Mouse (Mus musculus) heart, embryonic 14.5 days (tissue): ENCODE results near the gene Dock9. TPM values are rescaled to one million over a fixed set of nuclear protein-coding genes. Genes with fewer than 3 reads are reported as not detected.
A peak's percentile ranks its signal among the peaks of the same experiment; 100 is the strongest.

ENCODE experiments used
- ATAC-seq: fragments of 200-750 bp; cut with Nextera tagmentation; 2 replicates; pipeline ENCODE4 v1.8.0; 2017; ENCODE audit warnings: low read depth, moderate TSS enrichment; ENCODE audit not compliant: insufficient number of reproducible peaks, insufficient read depth, low FRiP score
- H3K27ac ChIP-seq, 2 experiments: fragments of 200-500 bp in 1 of 2; fragments of 300-500 bp in 1 of 2; sonication (generic) in 1 of 2; replicated peaks in 1 of 2; 2 replicates each; pipeline ENCODE4 v1.5.1; 2012 to 2014; ENCODE audit warnings: low read depth in 2 of 2, low read length in 2 of 2, control low read depth in 1 of 2, mild to moderate bottlenecking in 1 of 2, mixed read lengths in 1 of 2; ENCODE audit not compliant: control insufficient read depth in 1 of 2, insufficient read depth in 1 of 2
- H3K27me3 ChIP-seq: fragments of 300-500 bp; sonication (generic); 2 replicates; pipeline ENCODE4 v1.6.1; 2014; ENCODE audit warnings: mild to moderate bottlenecking, low read length, control low read depth; ENCODE audit not compliant: control insufficient read depth, insufficient read depth
- H3K36me3 ChIP-seq: fragments of 300-500 bp; sonication (generic); 2 replicates; pipeline ENCODE4 v1.6.1; 2014; ENCODE audit warnings: mild to moderate bottlenecking, control low read depth, low read length, mixed read lengths; ENCODE audit not compliant: control insufficient read depth, insufficient read depth
- H3K4me1 ChIP-seq, 2 experiments: fragments of 200-500 bp in 1 of 2; fragments of 300-500 bp in 1 of 2; sonication (generic) in 1 of 2; 2 replicates each; pipeline ENCODE4 v1.6.1; 2012 to 2014; ENCODE audit warnings: low read length in 2 of 2, control low read depth in 1 of 2, mixed read lengths in 1 of 2; ENCODE audit not compliant: control insufficient read depth in 2 of 2, insufficient read depth in 2 of 2
- H3K4me2 ChIP-seq: fragments of 300-500 bp; sonication (generic); 2 replicates; pipeline ENCODE4 v1.6.1; 2014; ENCODE audit warnings: mild to moderate bottlenecking, low read length
- H3K4me3 ChIP-seq, 2 experiments: fragments of 200-500 bp in 1 of 2; fragments of 300-500 bp in 1 of 2; sonication (generic) in 1 of 2; 2 replicates each; pipeline ENCODE4 v1.5.1; 2012 to 2014; ENCODE audit warnings: low read length in 2 of 2, mild to moderate bottlenecking in 2 of 2, control low read depth in 1 of 2, low read depth in 1 of 2, moderate library complexity in 1 of 2; ENCODE audit not compliant: control insufficient read depth in 1 of 2, insufficient read depth in 1 of 2
- H3K9ac ChIP-seq: fragments of 300-500 bp; sonication (generic); 2 replicates; pipeline ENCODE4 v1.6.1; 2014; ENCODE audit warnings: mild to moderate bottlenecking, low read length
- H3K9me3 ChIP-seq: fragments of 300-500 bp; sonication (generic); 2 replicates; pipeline ENCODE4 v1.6.1; 2016; ENCODE audit warnings: low read length, control low read depth; ENCODE audit not compliant: control insufficient read depth
- WGBS: fragments of 180-500 bp; shearing (Covaris S2); extraction: QIAGEN DNeasy Blood & Tissue Kit; methylation state at CpG from one replicate; pipeline ENCODE4 v1.1.7; 2014; 5-methylcytosine and 5-hydroxymethylcytosine counted together
- polyA plus RNA-seq: library from polyadenylated mRNA; unstranded; fragments of >200 nt; fragmentation: Nextera tagmentation; extraction: Ambion mirVana; gene quantifications from 2 replicates; pipeline ENCODE4 v1.2.1, GENCODE M21; 2014

Dock9 gene
- polyA plus RNA-seq, 1 experiment from 2014 or later, result 8.4 TPM

DNA sequence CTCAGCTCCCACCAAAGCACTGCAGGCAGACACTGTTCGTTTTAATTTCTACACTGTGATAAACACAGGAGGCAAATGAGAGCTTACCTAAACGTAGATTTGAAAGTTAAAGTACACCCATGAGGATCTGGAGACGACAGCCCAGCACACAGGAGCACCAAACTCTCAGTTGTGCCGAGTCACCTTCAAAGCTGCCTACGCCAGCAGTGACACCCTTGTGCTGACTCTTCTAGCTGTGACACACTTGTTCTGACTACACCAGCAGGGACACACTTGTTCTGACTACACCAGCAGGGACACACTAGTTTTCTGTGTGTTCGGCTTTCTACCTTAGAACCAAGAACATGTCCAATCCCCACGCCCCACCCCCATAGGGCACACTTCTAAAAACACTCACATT, 110.4 kb downstream of the Dock9 start:
- H3K27ac ChIP-seq, result no peak overlapping the region
- no peak overlapping the region for H3K4me3 ChIP-seq
- WGBS, result 76% methylated on average over 7 of the region's 7 CpGs
- ATAC-seq, result no peak
- no peaks in the 10 kb centered on the region for H3K27me3 ChIP-seq
- H3K4me1 ChIP-seq, result peaks cover 0 to 4% of the 10 kb centered on the region in 2 experiments; a peak in 1 of 4 replicates
- H3K4me2 ChIP-seq, result no peak overlapping the region
- no peaks in the 10 kb centered on the region for H3K36me3 ChIP-seq
- no peaks in the 10 kb centered on the region for H3K9me3 ChIP-seq
- no peak overlapping the region for H3K9ac ChIP-seq

DNA sequence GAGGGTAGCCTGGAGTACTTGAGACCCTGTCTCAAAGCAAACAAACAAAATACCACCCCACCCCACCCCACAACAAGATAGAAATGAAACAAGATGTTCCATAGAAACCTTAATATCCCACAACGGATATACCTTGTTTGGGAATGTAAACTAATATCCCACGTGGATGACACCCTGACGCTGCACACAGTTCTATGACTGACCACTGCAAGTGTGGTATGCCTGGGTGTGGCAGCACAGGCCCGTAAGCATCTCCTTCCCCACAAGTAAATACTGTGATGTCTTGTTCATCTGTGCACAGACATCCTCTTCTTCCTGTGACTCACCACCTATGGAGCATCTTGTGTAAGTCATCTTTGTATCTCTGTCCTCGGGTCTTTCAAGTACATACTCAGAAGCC, 118.7 kb downstream of the Dock9 start:
- no peak overlapping the region for H3K4me2 ChIP-seq
- WGBS, result 73% methylated on average over 5 of the region's 5 CpGs
- H3K27me3 ChIP-seq, result no peaks in the 10 kb centered on the region
- no peaks in the 10 kb centered on the region for H3K9me3 ChIP-seq
- H3K9ac ChIP-seq, result no peak overlapping the region; the same call in 1 of the 2 replicates
- no peak overlapping the region for H3K4me3 ChIP-seq
- ATAC-seq, result no peak
- H3K27ac ChIP-seq, result no peak overlapping the region
- no peaks in the 10 kb centered on the region for H3K36me3 ChIP-seq
- peaks cover 8 to 15% of the 10 kb centered on the region in 2 experiments; a peak in 2 of 4 replicates for H3K4me1 ChIP-seq

DNA sequence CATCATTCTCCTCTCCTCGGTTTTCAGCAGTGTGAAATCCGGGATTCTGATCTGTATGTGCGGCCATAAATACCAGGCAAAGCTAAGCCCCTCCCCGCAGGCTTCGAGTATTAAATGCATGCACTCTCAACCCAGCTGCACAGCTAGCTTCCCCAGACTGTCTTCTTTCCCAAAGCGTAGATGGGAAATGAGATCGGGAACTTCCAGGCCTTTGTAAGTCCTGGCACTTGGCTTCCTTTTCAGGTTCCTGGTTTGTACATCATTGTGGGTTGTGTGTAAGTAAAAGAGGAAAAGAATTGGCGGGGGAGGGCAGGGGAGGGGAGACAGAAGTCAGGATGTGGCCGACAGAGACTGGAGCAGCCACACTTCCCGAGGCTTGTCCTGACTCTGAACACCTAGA, 119.2 kb downstream of the Dock9 start:
- no peak for ATAC-seq
- Histone ChIP-seq H3K27ac (no peak overlapping the region), H3K36me3 (no peaks in the 10 kb centered on the region), H3K27me3 (no peaks in the 10 kb centered on the region), H3K4me3 (no peak overlapping the region), H3K4me2 (no peak overlapping the region), H3K9me3 (no peaks in the 10 kb centered on the region), H3K4me1 (peaks cover 8 to 15% of the 10 kb centered on the region in 2 experiments; a peak in 2 of 4 replicates), H3K9ac (no peak overlapping the region; the same call in 1 of the 2 replicates)
- 57% methylated on average over 10 of the region's 10 CpGs for WGBS

DNA sequence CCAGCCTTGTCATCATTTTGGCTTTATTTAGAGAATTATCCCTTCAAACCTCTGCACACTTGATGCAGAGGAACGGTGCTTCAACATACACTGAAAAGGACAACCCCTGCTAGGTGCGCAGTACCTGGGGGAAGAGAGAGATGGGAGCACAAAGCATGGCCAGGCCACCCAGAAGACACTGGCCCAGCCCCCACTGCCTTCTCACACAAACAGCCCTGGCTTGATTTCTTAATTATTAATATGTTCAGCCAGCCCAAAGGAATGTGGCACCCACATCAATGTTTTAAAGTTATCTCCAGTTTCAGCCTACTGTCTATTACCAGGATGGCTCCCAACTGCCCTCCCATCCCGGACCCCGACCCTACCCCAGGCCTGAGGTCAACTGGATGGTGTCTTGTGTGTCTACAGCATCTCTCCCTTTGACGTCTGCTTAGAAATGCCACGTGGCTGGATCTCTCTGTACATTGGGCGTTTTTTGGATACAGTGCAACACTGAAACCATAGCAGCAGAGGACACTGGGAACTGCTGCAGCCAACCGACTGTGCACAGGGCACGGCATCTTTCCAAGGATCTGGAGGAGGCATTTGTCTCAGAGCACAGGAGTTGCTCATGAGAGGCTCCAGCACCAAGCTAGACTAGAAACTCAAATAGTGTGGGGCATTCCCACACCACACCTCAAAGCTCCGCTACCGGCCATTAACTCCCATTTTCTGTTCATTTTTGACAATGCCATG, 120.9 kb downstream of the Dock9 start:
- Histone ChIP-seq H3K9ac (no peak overlapping the region), H3K4me3 (no peak overlapping the region), H3K36me3 (no peaks in the 10 kb centered on the region), H3K27me3 (no peaks in the 10 kb centered on the region), H3K9me3 (peaks cover 9% of the 10 kb centered on the region; the same call in 1 of the 2 replicates), H3K4me1 (peaks cover 8 to 15% of the 10 kb centered on the region in 2 experiments; a peak in 2 of 4 replicates), H3K27ac (no peak overlapping the region), H3K4me2 (no peak overlapping the region)
- 85% methylated on average over 11 of the region's 11 CpGs for WGBS
- no peak for ATAC-seq

DNA sequence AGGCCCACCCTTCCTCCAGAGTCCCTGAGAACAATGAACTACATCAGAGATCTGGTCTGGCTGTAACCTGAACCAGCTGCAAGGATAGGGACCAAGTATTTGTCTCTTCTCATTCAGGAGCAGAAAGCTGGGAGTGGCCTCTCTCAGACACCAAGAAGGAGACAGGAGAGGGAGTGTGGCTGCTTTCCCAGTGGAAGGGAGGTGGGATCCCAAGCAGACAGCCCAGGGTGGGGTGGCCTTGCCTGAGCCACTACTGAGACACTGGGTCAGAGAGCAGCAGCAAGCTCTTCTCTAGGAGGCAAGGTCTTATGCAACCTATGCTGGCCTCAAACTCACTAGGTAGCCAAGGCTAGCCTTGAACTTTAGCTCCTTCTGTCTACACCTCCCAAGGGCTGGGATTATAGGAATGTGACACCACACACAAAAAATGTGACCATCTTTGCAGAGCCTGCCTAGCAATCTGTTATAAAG, 121.5 kb downstream of the Dock9 start:
- Histone ChIP-seq H3K4me2 (no peak overlapping the region), H3K27me3 (no peaks in the 10 kb centered on the region), H3K27ac (peak overlapping the region; percentile 24 to 38; a peak in 2 of 4 replicates), H3K36me3 (no peaks in the 10 kb centered on the region), H3K9me3 (peaks cover 9% of the 10 kb centered on the region; the same call in 1 of the 2 replicates), H3K9ac (no peak overlapping the region), H3K4me1 (peaks cover 8 to 15% of the 10 kb centered on the region in 2 experiments; a peak in 2 of 4 replicates), H3K4me3 (no peak overlapping the region)
- no peak for ATAC-seq

DNA sequence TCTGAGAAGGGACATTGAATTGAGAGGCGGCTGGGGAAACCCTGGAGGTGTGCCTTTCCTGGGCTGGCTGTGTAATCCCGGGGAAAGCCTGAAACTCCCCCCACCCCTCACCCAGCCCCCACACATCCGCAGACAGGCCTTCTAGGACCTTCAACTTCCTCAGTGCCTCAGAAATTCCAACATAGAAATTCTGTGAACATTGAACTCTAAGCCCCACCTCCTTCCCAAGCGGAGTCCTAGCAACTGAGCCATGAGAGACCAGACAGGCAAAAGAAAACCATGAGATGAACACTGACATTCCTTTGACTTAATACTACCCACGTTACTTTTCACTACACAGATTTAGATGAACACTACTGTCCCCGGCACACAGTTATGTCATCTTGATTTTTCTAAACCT, 122.1 kb downstream of the Dock9 start:
- no peaks in the 10 kb centered on the region for H3K36me3 ChIP-seq
- H3K27me3 ChIP-seq, result no peaks in the 10 kb centered on the region
- no peak overlapping the region for H3K4me3 ChIP-seq
- peaks cover 9% of the 10 kb centered on the region; the same call in 1 of the 2 replicates for H3K9me3 ChIP-seq
- H3K4me1 ChIP-seq, result peaks cover 8 to 15% of the 10 kb centered on the region in 2 experiments; a peak in 2 of 4 replicates
- peak; percentile 32; the same call in 1 of the 2 replicates for ATAC-seq
- H3K27ac ChIP-seq, result peak overlapping the region in 1 of 2 experiments; percentile 38; a peak in 2 of 4 replicates
- no peak overlapping the region for H3K9ac ChIP-seq
- 29% methylated on average over 6 of the region's 6 CpGs for WGBS
- no peak overlapping the region for H3K4me2 ChIP-seq

DNA sequence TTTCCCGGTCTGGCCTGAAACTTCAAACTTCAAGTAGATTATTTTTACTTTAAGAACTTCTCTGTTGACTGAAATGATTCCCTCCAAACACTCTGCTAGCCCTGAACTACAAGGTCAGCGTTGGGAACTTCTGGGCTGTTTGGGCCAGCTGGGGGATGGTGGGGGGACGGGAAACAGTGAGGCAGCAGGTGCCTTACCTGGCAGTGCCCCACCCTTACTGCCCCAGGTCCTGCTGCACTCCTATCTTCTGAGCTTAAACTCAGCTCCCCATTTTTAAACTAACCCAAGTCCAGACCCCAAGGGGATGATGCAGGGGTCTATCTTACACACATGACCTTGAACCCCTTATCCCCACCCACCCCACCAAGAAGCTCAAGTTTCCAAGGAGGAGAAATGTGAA, 122.5 kb downstream of the Dock9 start:
- H3K27ac ChIP-seq, result no peak overlapping the region
- WGBS, result 77% methylated on average over 3 of the region's 3 CpGs
- H3K4me3 ChIP-seq, result no peak overlapping the region
- no peaks in the 10 kb centered on the region for H3K36me3 ChIP-seq
- ATAC-seq, result no peak
- no peaks in the 10 kb centered on the region for H3K27me3 ChIP-seq
- no peak overlapping the region for H3K9ac ChIP-seq
- H3K9me3 ChIP-seq, result peaks cover 9% of the 10 kb centered on the region; the same call in 1 of the 2 replicates
- H3K4me1 ChIP-seq, result peaks cover 8 to 15% of the 10 kb centered on the region in 2 experiments; a peak in 2 of 4 replicates
- H3K4me2 ChIP-seq, result no peak overlapping the region
